Mouse (Mus musculus): ENCODE results near the gene Lrmda. TPM values are rescaled to one million over a fixed set of nuclear protein-coding genes. Genes with fewer than 3 reads are reported as not detected.
A peak's percentile ranks its signal among the peaks of the same experiment; 100 is the strongest.

The Lrmda gene
- total RNA-seq, 2 experiments from 2014 or later, result 0.76 to 1.0 TPM

GRCm38 (mm10) chr14:22198021-22198420 is 178.5 kb downstream of the Lrmda start:
- DNase-seq, result no peak
- intact Hi-C loops (cut with DNase I), result no loop called here

GRCm38 (mm10) chr14:22198641-22199425 is 179.3 kb downstream of the Lrmda start:
- no peak for DNase-seq
- intact Hi-C loops (cut with DNase I), result no loop called here

GRCm38 (mm10) chr14:22201667-22202066 is 182.2 kb downstream of the Lrmda start:
- intact Hi-C loops (cut with DNase I), result no loop called here
- no peak for DNase-seq

GRCm38 (mm10) chr14:22210601-22211000 is 191.1 kb downstream of the Lrmda start:
- intact Hi-C loops (cut with DNase I), result no loop called here
- no peak for DNase-seq

- intact Hi-C loops (cut with DNase I), result no loop called here
- no peak for DNase-seq
Observed at GRCm38 (mm10) chr14:22218183-22218582, 198.7 kb downstream of the Lrmda start.

GRCm38 (mm10) chr14:22222038-22222437 is 202.5 kb downstream of the Lrmda start:
- no peak for DNase-seq
- intact Hi-C loops (cut with DNase I), result no loop called here

GRCm38 (mm10) chr14:22222574-22222973 is 203.1 kb downstream of the Lrmda start:
- intact Hi-C loops (cut with DNase I), result no loop called here
- DNase-seq, result no peak

GRCm38 (mm10) chr14:22226205-22226604 is 206.7 kb downstream of the Lrmda start:
- intact Hi-C loops (cut with DNase I), result no loop called here
- DNase-seq, result no peak

- no peak for DNase-seq
- intact Hi-C loops (cut with DNase I), result no loop called here
Observed at GRCm38 (mm10) chr14:22228253-22228968, 208.9 kb downstream of the Lrmda start.

GRCm38 (mm10) chr14:22240315-22240714 is 220.8 kb downstream of the Lrmda start:
- intact Hi-C loops (cut with DNase I), result no loop called here
- no peak for DNase-seq

GRCm38 (mm10) chr14:22255458-22255857 is 235.9 kb downstream of the Lrmda start:
- intact Hi-C loops (cut with DNase I), result no loop called here
- DNase-seq, result no peak

GRCm38 (mm10) chr14:22256274-22256673 is 236.8 kb downstream of the Lrmda start:
- no peak for DNase-seq
- intact Hi-C loops (cut with DNase I), result no loop called here

- intact Hi-C loops (cut with DNase I), result no loop called here
- peak in 1 of 2 experiments; percentile 10 for DNase-seq
Observed at GRCm38 (mm10) chr14:22259376-22260032, 240.0 kb downstream of the Lrmda start.

- intact Hi-C loops (cut with DNase I), result no loop called here
- no peak for DNase-seq
Observed at GRCm38 (mm10) chr14:22260033-22260419, 240.5 kb downstream of the Lrmda start.

GRCm38 (mm10) chr14:22265229-22265905 is 245.9 kb downstream of the Lrmda start:
- DNase-seq, result no peak
- intact Hi-C loops (cut with DNase I), result no loop called here

GRCm38 (mm10) chr14:22269812-22270211 is 250.3 kb downstream of the Lrmda start:
- intact Hi-C loops (cut with DNase I), result no loop called here
- DNase-seq, result no peak

GRCm38 (mm10) chr14:22278053-22278452 is 258.5 kb downstream of the Lrmda start:
- DNase-seq, result no peak
- intact Hi-C loops (cut with DNase I), result no loop called here

- no peak for DNase-seq
- intact Hi-C loops (cut with DNase I), result no loop called here
Observed at GRCm38 (mm10) chr14:22279591-22279990, 260.1 kb downstream of the Lrmda start.

- no peak for DNase-seq
- intact Hi-C loops (cut with DNase I), result no loop called here
Observed at GRCm38 (mm10) chr14:22281630-22282029, 262.1 kb downstream of the Lrmda start.

- intact Hi-C loops (cut with DNase I), result no loop called here
- DNase-seq, result no peak
Observed at GRCm38 (mm10) chr14:22282847-22283246, 263.3 kb downstream of the Lrmda start.

- intact Hi-C loops (cut with DNase I), result no loop called here
- DNase-seq, result no peak
Observed at GRCm38 (mm10) chr14:22283722-22284121, 264.2 kb downstream of the Lrmda start.

All from heart, postnatal 14 days (tissue).